Mouse (Mus musculus) G1E-ER4 (cell line): ENCODE data around the gene Stx8. TPM values are rescaled to one million over a fixed set of nuclear protein-coding genes. Genes with fewer than 3 reads are reported as not detected.

ENCODE experiments used
- GATA1 ChIP-seq: IDR thresholded peaks from one replicate; pipeline ENCODE4 v1.8.0; 2012; ENCODE audit warnings: low read length, inconsistent platforms
- polyA plus RNA-seq: library from polyadenylated mRNA; stranded (reverse); fragments of >175 nt; gene quantifications from 2 replicates; pipeline ENCODE4 v1.2.3, GENCODE M21; 2012

Stx8 gene
- polyA plus RNA-seq, 1 experiment = 0.66 TPM

- TF ChIP-seq GATA1 = no peak
Observed at GRCm38 (mm10) chr11:68086221-68086620, 120.2 kb downstream of the Stx8 start.

DNA sequence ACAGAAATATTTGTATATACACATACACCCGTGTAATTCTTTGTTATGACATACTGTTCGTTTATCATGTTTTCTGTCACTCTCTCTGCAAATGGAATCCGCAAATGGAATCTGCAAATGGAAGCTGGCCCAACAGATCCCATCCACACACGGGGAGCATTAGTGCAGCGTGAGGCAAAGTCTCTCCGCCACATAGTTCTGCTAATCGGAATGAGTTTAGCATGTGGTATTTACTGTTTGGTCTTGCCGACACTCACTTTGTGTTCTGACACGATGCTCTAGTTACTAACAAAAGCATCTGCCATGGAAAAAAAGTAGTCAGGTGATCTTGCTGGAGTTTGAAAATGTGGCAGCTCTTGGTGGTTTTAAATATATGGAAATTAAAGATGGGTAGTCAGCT lies 123.4 kb downstream of the Stx8 start:
- no peak for TF ChIP-seq GATA1

DNA sequence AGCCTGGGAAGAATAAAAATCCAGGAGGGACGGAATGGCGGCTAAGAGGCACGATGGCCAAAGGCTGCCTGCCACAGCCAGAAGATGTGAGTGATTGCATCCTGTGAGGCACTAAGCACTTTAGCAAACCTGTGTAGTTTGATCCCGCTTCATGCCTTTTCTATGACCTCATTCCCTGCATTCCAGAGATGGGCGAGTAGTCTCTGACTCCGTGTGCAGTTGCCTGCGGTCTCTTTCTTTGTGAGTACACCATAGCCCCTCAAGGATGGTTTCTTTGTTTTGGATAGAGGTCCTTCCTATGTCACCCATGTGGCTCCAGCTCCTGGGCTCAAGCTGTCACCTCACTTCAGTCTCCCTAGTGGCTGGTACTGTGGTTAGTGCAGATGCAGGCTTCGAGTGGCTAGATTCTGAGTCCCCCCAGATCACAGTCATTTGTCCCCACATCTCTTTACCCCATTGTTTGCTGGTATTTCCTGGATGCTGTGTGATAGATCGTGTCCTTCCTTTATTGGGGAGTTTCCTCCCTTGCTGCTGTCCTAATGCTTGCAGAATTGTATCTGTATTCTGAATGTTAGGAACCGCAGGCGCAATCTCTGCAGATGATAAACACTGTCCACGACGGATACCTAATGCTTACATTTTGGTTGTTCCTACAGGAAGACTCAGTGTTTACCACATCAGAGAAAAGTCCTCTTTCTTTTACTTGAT lies 124.0 kb downstream of the Stx8 start:
- TF ChIP-seq GATA1 = no peak

DNA sequence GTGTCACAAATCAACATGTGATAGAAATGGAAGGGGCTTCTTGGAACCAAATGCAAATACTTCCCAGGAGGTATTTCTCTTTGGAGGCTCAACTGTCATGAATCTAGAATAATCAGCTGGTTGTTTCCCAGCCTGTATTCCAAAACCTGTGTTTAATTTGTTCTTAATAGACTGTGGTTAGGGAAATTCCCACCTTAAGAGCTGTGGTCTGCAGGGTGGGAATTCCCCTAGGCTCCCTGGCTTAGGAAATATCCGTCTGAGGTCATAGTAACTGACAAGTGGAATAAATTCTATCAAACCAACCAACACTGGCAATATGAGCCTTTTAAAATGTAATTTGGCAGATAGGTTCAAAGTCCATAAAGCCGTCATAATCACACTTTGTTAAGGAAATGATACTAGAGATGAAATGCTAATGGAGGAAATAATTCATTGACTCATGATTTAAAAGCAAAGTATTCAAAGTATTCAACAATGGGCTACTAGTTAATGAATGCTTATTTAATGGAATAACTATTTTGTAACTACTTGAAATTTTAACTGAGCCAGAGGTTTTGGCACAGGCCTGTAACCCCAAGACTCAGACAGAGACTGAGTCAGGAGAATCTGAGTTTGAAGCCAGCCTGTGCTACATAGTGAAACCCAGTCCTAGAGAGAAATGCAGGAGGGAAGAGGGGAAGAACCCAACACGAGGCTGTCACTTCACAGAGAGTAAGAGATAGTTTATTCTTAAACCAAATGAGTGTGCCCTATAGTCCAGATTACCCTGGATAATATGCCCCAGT lies 126.2 kb downstream of the Stx8 start:
- TF ChIP-seq GATA1 = no peak

GRCm38 (mm10) chr11:68101598-68101997 lies 135.6 kb downstream of the Stx8 start:
- no peak for TF ChIP-seq GATA1

GRCm38 (mm10) chr11:68103480-68103879 lies 137.5 kb downstream of the Stx8 start:
- TF ChIP-seq GATA1 = no peak

DNA sequence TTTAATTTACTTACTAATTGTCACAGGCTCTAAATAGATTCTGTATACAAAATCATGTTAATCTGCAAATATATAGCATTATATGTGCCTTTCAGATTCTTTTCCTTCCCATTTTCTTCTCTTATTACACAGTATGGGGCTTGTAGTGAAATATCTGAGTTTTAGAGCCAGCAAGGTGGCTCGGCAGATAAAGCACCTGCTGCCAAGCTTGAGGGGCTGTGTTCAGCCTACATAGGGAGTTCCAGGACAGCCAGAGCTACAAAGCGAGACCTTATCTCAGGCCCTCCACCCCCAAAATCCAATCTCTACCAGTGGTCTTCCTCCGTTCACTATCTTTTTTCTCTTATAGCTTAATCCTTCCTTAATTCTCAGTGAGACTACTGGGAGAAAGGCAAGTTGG lies 140.1 kb downstream of the Stx8 start:
- TF ChIP-seq GATA1 = no peak

- no peak for TF ChIP-seq GATA1
Observed at GRCm38 (mm10) chr11:68113454-68114100, 147.6 kb downstream of the Stx8 start.

- TF ChIP-seq GATA1 = no peak
Observed at GRCm38 (mm10) chr11:68114202-68114601, 148.2 kb downstream of the Stx8 start.

- TF ChIP-seq GATA1 = no peak
Observed at GRCm38 (mm10) chr11:68116157-68116556, 150.2 kb downstream of the Stx8 start.

DNA sequence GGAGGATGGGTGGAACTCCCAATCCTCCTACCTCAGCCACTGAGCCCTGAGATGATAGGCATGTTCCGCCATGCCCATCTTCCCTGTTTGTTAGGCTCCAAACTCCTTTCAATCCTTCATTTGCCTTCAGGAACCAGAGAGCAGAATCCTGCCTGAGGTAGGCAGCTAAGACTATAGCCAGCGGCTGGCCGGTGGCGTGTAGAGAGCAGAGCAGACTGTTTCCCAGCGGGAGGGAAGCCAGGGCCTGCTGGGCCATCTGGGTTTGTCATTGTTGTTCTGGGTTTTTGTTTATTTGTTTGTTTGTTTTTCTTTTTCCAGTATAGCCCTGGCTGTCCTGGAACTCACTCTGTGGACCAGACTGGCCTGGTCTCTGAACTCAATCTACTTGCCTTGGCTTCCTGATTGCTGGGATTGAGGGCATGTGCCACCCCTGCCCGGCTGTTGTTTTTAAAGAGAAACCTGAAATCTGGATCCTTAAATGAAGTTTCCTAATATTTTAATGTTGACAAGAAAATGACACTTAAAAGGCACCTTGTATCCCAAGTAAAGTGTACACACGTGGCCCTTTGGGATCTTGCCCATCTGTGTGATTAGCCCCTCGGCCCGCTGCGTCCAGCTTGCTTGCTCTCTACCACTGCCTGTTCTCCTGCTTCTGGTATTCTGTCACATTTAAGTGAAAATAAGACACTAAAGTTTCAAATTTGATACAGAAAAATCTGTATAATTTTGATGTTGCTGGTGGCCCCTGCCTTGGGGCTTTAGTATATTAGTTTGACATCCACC lies 152.1 kb downstream of the Stx8 start:
- no peak for TF ChIP-seq GATA1

DNA sequence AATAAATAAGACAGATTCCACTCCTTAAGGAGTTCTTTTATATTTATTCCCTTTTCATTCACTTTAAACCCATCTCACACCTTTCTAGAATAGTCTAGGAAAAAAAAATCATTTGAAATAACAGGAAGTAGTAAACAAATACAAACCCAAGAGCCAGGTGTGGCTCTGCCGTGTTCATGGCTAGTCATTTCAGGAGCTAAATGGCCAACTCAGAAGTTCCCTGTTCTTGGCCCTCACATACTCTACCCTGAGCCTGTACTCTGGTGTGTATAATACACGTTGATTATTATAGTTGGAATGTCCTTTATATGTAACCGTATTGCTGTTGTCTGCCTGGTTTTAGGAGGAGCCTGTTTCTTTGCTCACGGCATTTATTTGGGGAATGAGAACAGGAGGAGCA lies 152.7 kb downstream of the Stx8 start:
- TF ChIP-seq GATA1 = no peak

DNA sequence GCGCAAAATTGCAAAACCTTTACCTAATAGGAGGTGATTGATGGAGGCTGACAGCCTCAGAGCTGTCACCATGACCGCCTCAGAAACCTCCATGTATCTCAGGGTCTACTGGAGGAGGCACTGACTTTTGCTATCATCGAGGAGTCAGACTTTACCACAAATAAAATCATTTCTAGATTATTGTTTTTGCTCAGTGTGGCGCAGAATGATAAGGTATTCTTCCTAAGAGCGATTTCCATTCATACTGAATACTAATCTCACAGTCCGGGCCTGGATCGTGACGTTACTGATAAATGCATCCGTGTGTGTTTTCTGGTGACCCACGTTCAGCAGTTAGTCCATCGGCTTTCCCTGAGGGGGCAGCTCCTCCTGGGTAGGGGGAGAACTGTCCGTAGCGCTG lies 153.1 kb downstream of the Stx8 start:
- TF ChIP-seq GATA1 = peak; percentile 63

- no peak for TF ChIP-seq GATA1
Observed at GRCm38 (mm10) chr11:68121260-68121659, 155.3 kb downstream of the Stx8 start.

DNA sequence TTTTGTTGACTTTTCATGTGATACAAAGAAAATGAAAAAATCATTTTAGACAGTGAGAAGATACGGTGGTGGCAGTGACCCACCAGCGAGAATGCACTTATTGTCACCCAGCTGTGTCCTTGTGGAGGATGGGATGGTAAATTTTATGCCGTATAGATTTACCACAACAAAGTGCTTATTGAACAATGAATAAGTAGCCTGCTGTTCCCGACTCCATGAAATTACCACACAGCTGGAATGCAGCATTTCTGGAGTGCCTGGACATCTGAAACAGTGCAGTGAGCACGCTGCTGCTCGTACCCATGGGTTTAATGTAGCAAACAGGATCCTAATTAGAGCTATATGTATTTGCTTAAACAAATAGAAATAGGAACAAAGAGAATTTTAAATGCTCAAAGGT lies 155.7 kb downstream of the Stx8 start:
- no peak for TF ChIP-seq GATA1

DNA sequence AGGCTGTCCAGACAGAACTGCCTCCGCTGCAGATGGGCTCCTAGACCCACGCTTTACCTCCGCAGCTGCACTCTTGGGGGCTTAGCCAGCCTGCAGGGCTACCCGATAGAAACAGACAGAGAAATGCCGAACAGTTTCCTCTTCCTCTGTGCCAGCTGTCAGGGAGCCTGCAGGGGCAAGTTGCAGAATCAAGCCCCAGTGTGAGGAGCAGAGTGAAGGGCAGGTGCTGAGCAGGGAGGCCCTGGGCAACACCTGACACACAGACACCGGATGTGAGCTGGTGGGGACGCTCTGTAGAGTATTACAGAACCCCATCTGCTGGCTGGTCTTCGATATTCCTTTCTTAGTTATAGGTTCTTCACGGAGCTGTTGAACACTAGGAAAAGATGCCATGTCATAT lies 160.1 kb downstream of the Stx8 start:
- TF ChIP-seq GATA1 = no peak
